Mouse (Mus musculus): ENCODE results near the gene Fam20c. TPM values are rescaled to one million over a fixed set of nuclear protein-coding genes. Genes with fewer than 3 reads are reported as not detected.

The Fam20c gene
- total RNA-seq, 2 experiments from 2014 or later = 10.3 to 12.5 TPM

DNA sequence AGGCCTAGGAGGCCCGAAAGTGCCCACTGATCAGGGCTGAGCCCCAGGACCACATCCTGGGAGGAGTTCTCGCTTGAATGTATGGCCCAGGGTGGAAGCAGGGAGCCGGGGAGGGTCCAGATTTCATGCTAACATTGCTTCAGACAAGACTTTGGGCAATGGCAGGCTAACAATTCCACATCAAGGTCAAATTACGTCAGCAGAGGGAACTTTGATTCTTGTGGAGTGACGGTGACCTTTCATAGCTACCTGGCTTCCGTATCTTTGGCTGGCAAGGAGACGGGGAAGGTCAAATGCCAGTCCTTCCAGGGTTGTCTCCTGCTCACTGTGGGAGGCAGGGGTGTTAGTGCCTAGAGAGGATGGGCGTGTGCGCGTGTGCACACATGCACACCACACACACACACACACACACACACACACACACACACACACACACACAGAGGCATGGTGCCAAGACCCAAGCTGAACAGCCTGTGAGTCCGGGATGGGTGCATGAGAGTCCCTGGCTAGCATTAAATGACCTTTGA lies 36.7 kb downstream of the Fam20c start:
- intact Hi-C loops (cut with DNase I) = no loop called here
- no peak for DNase-seq

DNA sequence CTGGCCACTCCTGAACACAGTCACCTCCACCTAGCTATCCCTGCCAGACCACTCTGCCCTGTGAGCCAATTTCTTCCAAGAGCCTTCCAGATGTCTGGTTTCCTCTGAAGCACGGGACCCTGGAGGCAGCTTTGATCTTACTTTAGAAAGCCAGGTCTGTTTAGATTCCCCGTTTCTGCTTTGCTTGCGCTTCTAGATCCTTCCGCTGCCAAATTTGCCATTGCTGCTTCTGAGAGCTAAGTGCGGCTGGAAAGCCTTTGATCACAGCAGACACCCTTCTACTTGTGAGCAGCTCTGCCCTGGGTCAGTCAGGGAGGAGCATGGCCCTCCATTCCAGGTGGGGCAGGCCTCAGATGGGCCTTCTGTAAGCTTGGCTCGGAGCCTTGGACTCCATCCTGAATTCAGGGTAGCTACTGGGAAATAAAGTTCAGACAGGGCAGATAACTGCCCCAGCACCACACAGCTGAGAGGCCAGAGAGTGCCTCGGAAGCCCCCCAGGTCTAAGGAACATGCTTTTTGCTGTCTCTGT lies 47.3 kb downstream of the Fam20c start:
- intact Hi-C loops (cut with DNase I) = no loop called here
- DNase-seq = no peak

DNA sequence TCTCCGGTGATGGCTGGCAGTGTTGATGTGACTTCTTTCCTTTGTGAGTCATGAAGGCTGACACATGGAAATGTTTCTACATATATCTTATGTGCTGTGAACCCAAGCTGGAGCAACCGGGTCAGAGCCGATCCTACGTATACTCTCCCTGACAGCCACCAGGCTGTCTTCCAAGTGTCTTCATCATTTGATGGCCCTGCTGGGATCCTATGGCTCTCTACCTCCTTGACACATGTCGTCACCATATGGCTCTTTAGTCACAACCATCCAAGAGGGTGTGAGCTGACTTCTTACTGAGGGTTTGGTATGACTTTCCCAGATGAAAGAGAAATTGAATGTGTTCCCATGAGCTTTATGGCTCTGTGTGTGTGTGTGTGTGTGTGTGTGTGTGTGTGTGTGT lies 50.0 kb downstream of the Fam20c start:
- DNase-seq = no peak
- intact Hi-C loops (cut with DNase I) = no loop called here

DNA sequence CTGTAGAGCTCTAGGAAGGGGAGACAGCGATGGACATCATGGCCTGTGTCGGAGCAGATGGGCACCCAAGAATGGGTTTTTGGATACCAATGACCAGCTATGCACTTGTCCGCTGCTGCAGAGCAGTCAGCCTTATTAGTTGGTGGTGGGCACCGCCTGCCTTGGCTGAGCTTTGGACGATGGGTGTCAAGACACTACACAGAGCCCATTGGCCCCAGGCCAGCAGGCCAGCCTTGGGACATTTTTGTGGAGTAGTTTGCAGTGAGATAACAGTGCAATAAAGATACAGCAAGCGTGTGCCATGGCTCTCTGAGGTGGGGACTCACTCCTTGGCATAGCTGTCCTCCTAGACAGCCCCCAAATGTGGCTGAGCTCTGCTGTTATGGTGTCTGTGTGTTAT lies 55.5 kb downstream of the Fam20c start:
- intact Hi-C loops (cut with DNase I) = no loop called here
- no peak for DNase-seq

DNA sequence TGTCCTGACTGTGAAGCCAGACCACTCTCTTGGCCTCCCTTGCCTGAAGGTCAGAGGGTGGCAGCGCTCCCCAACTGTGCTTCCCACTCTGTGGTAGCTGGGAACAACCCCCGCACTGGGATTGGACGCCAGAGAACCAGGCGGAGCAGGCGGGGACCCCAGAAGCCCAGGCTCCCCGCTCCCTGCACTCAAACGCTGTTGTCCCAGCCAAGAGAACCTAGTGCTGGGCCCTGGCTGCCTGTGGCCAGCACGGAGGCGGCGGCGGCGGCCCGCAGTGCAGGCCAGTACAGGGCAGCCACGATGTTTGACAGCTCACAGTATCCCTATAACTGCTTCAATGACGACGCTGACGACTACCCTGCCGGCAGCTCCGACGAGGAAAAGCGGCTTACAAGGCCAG lies 65.5 kb downstream of the Fam20c start, which contains the start of gene Gm5294:
TSS of gene Gm5294 (plus strand) at position 301 of the 400 bp plus-strand sequence.
- intact Hi-C loops (cut with DNase I) = no loop called here

DNA sequence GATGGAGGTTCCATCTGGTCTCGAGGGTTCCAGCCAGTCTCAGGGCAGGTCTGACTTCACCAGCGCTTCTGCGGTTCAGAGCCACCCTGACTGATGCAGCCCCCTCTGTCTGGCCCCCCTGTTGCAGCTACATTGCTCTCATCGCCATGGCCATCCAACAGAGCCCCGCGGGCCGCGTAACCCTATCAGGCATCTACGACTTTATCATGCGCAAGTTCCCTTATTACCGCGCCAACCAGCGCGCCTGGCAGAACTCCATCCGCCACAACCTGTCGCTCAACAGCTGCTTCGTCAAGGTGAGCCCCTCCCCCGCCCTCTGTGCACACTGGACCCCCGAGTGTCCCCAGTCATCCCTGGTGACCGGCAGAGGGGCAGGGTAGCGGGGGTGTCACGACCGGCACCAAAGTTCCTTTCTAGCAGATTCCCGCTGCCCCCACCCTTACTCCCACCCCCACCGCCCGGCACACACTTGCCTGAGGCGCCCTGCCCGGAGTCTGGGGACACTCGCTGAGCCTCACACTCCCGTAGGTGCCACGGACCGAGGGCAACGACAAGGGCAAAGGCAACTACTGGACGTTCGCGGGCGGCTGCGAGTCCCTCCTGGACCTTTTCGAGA lies 66.5 kb downstream of the Fam20c start:
- no peak for DNase-seq
- intact Hi-C loops (cut with DNase I) = no loop called here

More for the DNA sequence above, 65.5 kb downstream of the Fam20c start, which contains the start of gene Gm5294:
- DNase-seq = no peak

DNA sequence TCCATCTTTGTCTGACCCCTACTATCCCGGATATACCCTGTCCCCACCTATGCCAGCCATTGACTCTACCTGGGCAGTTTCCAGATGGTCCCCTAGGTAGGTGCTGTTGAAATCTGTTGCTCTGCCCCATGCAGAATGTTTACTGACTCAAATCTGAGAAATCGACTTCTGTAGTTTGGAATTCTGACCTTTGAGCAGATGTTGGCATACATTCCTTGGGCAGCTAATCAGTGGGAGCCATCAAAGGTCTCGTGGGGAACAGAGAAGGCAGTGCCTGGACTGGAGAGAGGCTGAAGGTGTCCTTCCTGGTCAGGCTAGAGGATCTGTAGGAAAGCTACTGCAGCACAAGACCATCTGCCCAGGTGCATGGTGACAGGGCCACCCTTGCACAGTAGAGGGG lies 70.8 kb downstream of the Fam20c start:
- intact Hi-C loops (cut with DNase I) = no loop called here
- DNase-seq = no peak

DNA sequence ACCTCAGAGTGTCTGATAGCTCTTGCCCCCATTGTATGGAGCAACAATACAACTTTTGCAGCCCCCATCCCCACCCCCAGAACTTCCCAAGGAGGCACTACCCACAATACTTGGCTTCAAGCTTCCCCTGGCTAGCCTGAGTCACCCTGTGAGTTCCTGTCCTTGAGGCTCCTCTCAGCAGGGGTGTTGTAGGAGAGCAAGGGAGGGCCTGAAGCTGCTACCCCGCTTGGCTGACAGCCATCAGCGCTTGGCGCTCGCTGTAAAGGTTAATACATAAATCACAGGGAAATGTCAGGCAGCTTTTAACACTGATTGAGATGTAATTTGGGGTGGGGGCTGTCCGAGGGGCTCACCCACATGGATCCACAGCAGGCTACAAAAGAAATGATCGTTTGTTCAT lies 79.1 kb downstream of the Fam20c start:
- intact Hi-C loops (cut with DNase I) = no loop called here
- no peak for DNase-seq

DNA sequence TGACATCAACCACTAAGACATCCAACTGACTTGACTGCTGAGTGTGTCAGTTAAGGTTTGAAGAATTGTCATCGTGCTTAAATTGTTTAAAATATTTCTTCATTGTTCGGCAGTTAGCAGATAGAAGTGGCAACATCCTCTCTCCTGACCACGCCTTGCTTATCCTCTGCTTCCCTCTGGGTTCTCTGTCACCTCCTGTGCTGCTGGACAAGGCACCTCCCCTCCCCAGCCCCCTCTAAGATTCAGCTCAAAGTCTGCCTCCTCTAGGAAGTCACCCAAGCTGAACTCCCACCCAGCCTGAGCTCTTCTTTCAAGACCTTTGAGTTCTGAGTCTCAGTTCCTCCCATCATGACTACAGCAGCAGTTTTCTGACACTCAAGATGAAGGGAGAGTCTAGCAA lies 80.6 kb downstream of the Fam20c start:
- no peak for DNase-seq
- intact Hi-C loops (cut with DNase I) = no loop called here

DNA sequence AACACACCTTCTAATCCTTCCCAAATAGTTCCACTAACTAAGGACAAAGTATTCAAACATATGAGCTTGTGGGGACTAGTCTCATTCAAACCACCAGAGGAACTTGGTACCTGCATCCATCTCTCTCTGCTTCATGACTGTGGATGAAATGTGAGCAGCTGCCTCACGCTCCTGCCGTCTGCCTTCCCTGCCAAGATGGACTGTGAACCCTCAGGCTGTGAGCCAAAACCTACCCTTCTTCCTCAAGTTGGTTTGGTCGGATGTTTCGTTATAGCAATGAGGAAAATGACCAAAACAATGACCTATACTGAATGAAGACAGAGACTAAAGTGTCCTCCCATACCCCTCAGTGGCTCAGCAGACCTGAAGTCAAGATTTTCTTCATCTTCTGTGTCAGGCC lies 86.7 kb downstream of the Fam20c start:
- DNase-seq = no peak
- intact Hi-C loops (cut with DNase I) = no loop called here

DNA sequence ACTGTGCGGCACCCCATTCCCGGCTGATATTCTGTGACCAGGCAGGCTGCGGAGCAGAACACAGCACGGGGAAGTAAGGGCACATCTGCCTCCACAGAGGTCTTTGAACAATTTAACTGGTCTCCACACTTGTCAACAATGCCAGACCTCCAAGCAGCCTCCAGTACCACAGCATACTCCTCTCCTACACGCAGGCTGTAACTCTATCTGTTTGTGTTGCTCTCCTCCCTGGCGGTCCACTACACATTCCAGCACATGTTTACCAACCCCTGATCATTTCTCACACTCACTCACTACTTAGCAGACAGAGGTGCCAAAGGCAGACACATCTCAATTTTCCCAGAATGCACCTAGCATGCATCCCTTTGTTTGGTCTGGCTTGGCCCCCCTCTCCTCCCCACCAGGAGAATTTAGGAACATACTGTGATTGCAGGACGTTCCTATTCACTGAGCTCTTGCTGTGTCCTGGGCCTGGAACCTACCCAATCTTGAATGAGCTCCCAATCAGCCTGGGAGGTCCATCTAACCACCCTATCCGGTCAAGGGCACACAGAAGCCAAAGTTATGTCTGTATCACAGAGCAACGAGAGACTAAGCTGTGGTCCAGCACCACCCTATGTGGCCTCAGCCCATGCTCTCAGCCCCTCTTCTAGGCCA lies 89.0 kb downstream of the Fam20c start:
- no peak for DNase-seq
- intact Hi-C loops (cut with DNase I) = no loop called here

DNA sequence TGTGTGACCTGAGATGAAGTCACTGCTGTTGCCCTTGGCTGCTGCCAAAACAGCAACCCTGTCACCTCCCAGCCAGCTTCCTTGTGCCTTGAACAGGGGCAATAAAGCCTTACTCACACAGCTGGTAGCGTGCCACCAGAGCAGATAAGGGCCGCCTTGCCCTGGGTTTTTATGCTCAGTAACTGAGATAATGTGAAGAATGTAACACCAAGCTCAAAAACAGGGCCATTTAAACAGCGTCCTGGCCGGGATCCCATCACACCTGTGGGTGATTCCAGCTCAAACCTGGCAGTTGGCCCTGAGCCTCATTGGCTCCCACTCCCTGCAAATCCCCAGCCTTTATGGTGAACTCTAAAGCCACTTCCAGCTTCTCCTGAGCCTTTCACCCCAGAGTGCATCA lies 92.2 kb downstream of the Fam20c start:
- peak in 1 of 2 experiments; percentile 25 for DNase-seq
- intact Hi-C loops (cut with DNase I) = no loop called here

DNA sequence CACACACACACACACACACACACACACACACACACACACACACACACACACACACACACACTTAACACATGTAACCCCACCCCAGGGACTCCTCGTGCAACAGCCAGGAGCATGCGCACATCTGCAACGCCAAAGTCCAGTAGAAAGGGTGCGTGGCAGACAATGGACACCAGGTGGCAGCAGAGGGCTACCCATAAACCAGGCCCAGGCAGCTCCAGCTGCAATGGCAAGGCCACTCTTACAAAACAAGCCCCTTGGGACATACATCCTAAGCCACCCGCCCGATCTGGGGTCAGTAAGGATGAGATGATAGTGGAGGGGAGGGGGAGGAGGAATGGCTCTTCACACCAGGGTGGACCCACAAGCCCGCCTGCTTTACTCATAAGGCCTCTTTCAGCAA lies 93.8 kb downstream of the Fam20c start:
- intact Hi-C loops (cut with DNase I) = loop anchor here (1.0 to 2.0 kb wide), 3 partner anchors 227 to 331 kb away; no protein-coding TSS in a partner anchor
- peak; percentile 90 to 92 for DNase-seq

DNA sequence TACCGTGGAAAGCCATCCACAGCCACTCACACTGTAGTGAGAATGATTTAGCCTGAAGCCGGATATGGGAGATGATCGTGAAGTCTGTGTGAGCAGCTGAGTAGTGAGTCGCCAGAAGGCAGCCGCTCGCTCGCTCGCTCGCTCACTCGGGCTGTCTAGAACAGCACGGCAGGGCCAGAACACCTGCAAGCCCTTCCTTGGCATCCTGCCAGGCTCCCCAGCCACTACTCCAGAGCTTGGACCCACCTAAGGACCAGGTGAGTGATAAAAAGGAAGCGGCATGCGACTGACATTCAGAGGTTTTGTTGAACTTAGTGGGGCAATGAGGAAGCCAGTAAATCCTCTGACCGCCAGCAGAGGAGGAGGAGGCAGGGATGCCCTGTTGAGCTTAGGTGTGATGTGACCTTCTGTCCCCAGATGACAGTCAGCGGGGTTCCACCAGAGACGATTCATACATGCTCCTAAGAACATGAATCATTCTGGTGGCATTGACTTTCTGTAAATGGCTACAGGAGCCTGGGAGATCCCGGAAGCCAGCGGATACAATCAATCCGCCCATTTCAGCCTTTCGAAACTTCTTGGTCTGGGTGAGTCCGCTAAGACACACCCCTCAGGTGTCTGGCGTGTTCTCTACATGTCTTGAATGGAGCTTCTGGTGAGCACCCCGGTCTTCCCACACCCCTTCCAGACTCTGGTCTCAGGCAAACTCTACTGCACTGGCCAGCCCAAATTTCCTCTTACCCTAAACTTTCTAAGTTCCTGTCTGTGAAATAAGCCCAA lies 95.6 kb downstream of the Fam20c start:
- intact Hi-C loops (cut with DNase I) = loop anchor here (2.0 kb wide), 2 partner anchors 225 to 235 kb away; no protein-coding TSS in a partner anchor
- DNase-seq = no peak

DNA sequence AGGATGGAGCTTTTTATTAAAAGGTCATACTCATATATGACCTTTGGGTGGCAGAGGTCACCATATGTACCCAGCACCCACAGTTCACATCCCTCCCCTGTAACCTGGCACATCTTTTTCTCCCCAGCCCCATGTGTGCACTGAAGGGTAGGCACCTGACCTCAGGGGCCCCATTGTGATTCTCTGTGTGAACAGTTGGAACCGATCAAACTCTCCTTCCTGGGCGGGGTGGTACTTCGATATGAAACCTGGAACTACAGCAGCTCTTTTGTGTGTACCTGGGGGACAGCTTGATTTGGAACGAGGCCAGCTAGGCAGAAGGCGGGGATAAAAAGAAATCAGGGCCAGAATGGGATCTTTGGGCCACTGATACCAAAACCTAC lies 96.1 kb downstream of the Fam20c start:
- no peak for DNase-seq
- intact Hi-C loops (cut with DNase I) = no loop called here

DNA sequence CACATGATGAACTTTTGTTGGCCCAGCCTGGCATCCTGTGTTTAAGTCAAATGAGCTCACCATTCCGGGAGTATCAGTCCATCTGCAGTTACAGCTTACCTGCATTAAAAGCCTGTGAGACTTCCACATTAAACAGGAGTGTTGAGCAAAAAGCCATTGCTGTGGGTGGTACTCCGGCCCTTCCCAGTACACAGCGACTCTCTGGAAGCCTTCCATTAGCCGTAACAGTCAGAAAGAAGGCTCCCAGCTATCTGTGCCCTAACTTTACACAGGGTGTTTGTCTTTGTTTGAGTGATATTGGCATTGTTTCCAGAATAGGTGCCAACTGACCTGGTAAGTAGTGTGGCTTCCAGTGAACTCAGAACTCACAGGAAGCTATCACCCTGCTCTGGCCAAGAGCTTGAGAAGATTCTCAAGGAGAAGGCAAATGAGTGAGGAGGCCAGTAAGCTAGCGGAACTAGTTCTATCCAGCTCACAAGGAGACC lies 97.0 kb downstream of the Fam20c start:
- no peak for DNase-seq
- intact Hi-C loops (cut with DNase I) = no loop called here

DNA sequence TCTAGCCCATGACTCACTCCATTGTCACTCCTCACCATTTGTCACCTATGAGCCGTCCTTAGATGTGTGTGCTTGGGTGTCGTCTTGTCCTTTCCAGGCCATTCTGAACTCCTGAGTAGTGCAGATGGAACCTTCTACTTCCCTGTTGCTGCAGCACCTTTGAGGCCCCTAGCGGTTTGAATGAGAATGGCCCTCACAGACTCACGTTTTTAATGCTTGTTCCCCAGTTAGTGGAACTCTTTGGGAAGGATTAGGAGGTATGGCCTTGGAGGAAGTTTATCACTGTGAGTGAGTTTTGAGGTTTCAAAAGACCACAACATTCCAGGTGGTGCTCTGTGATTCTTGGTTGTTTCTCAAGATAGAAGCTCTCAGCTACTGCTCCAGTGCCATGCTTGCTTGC lies 97.8 kb downstream of the Fam20c start:
- intact Hi-C loops (cut with DNase I) = no loop called here
- no peak for DNase-seq

DNA sequence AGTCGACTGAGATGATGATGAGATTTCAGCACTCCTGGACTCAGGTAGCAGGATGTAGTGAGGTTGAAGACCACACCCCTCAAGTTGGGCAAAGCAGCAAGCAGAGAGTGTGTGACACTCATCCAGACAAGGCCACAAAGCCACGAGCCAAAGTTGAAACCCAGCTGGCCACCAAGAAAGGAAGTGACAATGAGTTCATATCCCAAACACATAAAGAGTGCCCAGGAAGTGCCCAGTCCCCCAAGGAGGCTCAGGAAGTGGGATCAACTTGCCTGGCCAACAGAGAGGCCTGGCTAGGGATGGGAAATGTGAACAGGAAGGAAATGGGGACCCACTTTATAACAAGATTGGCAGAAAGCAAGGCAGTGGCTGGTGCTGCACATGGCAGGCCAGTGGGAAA lies 99.0 kb downstream of the Fam20c start:
- intact Hi-C loops (cut with DNase I) = no loop called here
- no peak for DNase-seq

DNA sequence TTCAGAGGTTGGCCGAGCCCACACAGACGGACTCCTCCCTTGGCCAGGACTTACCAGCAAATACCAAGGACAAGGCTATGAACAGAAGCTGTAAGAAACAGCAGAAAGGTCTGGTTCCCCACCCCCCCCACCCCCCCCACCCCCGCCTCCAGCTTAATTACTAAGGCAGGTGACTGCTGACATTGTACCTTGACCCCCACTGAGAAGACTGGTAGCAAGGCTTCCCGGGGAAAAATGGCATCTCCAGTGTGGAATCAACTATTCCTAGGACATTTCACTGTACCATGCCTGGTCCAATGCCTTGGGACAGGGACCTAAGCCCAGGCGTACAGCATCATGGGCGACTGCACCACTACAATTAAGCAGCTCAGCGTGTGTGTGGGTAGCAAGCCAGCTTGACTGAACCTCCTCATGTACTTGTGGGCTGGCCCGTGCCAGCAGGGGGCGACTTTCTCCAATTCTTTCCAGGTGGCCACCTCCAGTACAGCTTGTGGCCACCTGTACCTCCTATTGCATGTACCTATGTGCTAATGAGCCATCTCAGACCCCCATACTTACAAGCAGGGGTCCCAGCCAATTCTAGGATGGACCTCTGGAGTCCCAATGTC lies 102.8 kb downstream of the Fam20c start:
- peak; percentile 79 to 85 for DNase-seq
- intact Hi-C loops (cut with DNase I) = loop anchor here (1.0 kb wide), 1 partner anchor 150 kb away; no protein-coding TSS in a partner anchor

DNA sequence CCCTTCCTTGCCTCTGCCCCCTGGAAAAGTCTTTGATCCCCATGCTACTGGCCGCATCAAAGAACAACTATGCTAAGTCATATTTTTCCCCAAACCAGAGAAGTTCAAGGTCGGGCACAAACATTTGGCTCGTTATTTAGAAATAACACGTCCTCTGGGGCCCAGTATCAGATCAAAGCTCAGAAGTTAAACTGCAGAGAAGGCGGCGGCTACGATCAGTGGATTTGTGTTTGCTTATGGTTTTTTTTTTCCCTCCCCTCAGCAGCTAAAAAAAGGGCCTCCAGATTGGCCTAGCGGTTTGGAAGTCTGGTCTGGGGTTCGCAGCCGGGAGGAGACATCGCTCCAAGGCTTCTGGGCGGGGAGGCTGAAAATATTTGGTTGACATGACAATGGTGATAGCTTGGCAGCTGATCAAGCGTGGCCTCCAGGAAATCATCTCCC lies 103.5 kb downstream of the Fam20c start:
- DNase-seq = no peak

More for the DNA sequence above, 103.5 kb downstream of the Fam20c start:
- intact Hi-C loops (cut with DNase I) = loop anchor here (1.0 to 2.0 kb wide), 2 partner anchors 31 to 149 kb away; no protein-coding TSS in a partner anchor
